Mouse (Mus musculus) lung, postnatal 4 days (tissue): Measurements from ENCODE around the gene Pkig.
"Not testable (repeated sequence)": the region's sequence is repeated elsewhere in the genome, so short reads cannot be mapped to it uniquely, and the experiment has no call there.

Experiments
- DNase-seq, 2 experiments: peaks; one replicate each; pipeline ENCODE4 v3.0.0; 2021

Pkig gene

DNA sequence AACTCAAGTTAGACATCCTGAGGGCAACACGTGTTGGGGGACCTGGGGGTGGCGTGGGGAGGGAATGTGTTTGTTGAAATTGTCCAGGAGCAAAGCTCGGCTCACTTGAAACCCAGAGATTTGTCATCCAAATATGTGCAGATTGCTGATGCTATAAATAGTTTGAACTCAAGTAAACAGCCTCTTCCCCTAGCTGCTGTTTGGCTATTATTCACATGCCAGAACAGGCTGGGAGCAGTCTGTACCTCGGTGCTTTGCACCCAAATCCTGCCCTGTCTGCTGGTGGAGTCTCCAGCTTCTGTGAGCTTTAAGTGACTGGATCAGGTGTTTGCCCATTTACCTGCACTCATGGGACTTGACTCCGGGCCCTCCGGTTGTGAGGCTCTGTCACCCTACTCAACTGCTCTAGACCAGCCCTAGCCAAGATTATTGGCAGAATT, 27.6 kb downstream of the Pkig start:
- DNase-seq = peak; percentile 34 to 73

DNA sequence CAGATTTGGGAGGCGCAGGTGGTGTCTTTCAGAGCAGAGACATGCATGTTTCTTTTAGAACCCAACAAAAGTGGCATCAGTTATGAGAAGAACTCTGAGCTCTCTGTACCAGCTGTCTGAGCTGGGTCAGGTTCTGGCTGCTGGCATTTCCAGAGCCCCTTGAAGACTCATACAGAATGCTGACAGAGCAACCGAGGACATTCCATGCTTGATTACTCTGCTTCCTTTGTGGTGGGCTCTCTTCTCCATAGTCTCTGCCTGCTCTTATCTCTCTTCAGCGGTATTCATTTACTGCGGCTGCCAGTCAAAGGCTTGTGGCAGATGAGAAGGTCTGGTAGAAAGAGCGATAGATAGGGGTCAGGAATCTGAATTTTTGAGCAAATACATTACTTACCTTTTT, 28.0 kb downstream of the Pkig start:
- no peak for DNase-seq

DNA sequence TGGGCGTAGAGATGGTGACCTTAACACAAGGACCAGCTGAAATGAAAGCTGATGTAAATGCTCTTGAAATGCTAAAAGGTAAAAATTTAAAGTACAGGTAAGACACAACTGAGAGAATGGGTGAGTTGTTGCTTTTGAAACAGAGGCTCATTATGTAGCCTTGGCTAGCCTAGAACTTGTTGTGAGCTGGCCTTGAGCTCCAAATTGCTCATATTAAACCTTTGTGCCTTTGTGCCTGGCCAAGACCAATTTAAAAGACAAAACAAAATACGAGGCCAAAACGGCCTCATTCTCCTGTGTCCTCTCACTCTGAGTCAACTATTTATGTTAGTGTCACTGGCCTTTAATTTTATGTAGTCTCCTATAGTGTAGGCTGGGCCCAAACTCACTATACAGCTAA, 28.7 kb downstream of the Pkig start:
- no peak for DNase-seq

DNA sequence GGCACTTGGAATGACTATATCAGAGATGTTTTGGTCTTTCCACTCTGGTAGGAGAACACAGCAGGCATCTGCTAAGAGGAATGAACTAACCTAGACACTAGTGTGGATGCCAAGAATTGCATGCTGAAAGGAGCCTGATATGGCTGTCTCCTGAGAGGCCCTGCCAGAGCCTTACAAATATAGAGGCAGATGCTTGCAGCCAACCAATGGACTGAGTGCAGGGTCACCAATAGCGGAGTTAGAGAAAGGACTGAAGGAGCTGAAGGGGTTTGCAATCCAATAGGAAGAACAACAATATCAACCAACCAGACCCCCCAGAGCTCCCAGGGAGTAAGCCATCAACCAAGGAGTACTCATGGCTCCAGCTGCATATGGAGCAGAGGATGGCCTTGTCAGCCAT, 30.2 kb downstream of the Pkig start:
- not testable (repeated sequence) for DNase-seq

DNA sequence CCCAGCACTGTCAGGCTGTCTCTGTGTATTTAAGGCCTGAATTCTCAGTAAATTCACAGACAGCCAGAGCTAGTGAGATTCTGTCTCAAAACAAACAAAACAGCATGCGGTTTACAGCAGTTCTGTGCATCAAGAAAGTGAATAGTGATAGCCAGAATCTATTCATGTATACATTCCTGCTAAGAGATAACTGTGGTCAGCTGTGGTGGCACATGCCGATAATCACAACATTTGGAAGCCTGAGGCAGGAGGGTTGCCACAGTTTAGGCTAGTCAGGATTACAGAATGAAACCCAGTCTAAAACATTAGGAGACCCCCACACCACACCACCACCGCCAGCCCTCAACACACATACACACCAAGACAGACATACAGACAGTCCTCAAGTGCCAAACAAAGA, 31.6 kb downstream of the Pkig start:
- DNase-seq = no peak

DNA sequence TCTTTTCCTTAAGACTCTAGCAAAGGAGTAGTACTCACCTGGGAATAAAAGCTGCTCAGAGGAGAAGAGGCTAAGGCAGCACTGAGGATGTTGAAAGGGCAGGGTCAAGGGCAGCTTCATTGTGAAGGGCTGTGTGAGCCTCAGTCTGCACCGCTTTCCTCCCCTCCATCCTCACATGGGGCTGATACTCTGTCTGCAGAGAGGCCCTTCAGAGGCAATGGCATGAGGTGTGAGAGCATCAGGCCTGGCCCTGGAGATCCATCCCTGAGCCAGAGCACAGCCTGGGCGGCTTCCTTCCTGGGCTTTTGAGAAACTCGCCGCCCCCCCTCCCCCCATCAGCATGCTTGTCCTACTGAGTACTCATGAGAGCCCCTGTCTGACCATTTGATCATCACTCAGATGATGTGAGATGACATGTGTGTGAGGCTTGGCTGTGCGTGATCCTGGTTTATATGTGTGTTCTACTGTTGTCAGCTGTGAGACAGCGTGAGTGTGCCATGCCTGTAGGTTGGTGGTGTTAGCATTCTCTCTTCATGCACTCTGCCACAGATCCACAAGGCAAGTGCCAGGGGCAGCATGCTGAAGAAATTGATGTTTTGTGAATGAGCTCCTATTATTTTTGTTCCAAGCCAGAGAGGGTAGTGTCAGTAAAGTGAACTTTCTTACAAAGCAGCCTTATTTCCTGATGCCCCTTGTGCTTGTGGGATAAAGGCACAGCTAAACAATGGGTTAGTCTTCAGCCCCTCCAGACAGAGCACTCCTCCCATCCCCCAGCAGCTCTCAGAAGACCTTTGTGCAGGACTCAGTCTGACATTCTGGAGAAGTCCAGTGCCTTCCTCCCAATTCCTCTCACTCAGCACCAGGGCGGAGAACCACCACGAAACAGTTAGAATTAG, 32.5 kb downstream of the Pkig start:
- no peak for DNase-seq

DNA sequence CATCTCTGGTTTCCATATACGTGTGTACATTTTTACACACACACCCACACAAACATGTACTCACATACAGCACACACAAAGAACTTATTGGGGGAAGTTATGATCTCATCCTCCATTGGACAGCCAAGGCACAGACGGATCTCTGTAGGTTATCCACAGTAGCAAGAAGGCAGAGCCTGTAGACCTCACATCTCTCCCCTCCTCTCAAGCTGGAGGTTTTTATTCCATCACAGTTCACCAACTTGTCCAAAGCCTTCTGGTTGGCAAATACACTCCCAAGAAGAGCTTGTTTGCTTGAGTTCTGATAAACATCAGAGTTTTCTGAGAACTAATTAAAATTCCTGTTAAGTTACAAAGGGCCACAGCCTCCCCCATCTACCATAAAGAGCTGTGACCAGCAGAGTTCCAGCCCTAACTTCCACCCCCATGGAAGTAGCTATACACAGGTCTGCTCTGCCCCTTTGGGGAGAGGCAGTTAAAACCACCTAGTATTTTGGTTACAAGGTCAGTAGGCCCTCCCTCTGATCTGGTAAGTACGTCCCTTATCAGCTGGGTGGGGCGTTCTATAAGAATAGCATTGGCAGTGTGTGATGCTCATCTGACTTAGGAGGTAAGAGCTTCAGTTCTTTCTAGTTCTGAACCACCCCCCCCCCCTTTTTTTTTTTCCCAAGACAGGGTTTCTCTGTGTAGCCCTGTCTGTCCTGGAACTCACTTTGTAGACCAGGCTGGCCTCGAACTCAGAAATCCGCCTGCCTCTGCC, 33.8 kb downstream of the Pkig start:
- no peak for DNase-seq

DNA sequence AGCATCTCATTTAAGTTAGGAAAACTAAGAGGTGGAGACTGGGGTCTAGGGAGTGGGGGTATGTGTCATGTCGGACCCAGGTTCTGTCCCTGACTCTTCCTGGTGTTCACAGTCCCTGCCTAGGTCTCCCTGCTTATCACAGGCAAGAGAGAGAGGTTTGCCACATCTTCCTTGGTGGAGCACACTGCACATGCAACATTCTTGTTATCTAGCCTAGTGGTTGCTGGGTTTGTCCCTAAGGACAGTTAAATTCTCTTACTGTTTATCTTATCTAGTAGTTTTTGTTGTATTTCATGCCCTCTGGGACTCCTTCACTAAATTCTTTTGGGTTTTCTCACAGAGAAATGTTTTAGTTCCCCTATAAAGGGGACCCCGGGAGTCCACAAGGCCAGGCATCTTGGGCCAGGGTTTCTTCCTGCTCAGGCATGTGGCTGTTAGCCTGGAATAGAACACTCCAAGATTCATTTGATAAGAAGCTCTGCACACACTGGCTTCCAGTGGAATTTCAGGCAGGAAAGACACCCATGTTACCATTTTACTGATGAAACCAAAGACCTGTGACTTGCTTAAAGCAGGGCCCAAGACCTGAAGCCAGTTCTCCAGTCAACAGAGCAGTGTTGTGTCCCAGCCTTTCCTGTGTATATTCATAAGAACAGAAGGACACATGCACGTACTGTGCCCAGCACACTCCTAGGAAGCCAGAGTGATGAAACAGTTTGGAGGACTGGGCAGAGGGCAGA, 34.9 kb downstream of the Pkig start:
- no peak for DNase-seq

DNA sequence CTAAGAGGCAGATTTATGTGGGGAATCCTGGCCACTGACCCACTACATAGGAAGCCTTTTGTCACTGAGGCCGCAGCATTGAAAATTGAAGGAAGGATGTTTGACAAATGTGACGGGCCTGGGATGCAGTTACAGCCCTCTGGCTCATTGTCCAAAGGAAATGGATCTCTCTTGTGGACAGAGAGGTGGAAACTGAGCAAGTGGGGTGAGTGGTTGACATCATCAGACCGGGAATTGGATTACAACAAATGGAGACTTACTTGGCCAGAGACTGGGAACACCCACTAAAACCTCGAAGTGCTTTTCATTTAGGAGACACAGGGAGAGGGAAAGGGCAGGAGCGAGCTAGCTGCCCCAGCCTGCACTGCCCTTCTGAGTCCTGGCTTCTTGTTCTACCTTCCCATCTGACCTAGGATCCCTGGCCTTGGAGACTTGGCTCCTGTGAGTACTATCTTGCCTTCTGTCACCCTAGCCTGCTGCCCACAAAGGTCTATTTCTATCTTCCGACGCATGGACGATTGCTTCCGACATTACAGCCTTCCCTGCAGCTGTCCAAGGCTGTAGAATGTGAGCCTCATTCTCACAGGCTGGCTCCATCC, 35.6 kb downstream of the Pkig start:
- peak in 1 of 2 experiments; percentile 35 for DNase-seq

DNA sequence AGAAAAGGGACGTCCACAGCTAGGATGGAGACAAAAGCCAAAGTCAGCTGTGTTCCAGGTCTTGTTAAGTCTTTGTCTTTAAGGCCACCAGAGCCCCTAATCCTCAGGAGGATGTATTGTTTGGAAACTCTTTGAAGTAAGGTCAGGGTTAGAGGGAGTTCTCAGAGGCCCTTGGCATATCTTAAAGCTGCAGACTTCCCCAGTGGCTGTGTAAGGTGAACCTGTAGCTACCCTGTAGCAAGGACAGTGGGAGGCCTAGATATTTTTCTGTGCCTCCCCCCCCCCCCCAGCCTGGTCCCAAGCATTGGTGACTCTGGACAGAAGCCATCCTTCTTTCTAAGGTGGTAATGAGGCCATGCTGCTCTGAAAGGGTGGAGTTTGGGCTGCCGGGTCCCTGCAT, 38.6 kb downstream of the Pkig start:
- no peak for DNase-seq

DNA sequence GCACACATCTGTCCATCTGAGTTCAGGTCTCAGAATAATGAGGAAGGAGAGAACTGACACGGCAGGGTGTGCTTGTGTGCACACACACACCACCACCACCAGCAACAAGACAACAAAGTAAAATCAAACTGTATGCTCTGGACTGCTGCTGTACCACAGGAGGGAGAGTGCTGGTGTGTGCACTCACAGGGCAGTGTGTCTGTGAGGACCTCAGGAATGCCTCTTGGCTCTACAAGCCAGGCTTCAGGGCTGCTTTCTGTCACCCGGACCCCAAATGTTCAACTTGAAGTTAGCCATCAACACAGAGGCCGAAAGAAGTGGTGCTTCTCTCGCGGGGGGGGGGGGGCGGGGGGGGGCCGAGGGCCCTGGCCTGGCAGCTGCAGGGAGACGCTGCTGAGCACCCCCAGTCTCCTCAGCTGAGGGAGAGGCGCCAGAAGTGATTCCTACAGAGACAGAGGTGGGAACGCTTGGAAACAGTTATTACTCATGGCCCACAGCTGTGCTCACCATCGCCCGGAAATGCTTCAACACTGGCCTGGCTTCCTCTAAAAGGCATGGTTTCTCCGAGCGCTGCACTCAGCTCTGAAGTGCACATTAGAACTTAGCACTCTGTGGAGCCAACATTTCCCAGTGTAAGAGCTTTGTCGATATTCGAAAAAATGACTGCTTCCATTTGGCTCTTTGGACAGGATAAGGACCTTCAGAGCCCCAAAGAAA, 39.7 kb downstream of the Pkig start:
- DNase-seq = peak; percentile 37 to 58

DNA sequence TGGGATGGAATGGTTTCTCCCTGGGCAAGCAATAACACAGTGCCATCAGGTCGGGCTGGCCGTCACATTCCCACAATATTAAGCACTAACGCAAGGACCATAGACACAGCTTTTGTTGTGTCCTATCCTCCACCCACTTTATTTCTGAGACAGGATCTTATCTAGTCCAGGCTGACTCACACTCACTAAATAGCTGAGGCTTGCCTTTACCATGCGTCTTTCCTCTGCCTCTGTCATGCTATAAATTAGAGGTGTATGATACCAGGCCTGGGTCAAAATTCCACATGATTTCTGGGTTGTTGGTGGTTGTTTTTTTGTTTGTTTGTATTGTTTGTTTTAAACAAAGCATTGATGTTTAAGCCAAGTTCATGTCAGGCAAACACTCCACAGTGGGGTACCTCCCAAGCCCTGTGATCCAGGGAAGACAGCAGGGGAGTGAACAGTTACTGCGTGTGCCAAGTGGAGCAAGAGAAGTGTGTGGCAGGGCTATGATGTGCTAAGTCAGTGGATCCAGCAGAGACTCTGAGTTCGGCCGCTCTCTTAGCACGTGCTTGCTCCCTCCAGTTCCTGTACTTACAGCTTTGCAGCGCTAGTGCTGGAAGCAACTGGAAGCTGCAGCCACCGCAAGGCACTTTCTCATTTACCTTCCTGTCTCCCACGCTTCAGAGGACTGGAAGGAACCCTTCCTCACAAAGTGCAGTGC, 41.0 kb downstream of the Pkig start:
- no peak for DNase-seq

DNA sequence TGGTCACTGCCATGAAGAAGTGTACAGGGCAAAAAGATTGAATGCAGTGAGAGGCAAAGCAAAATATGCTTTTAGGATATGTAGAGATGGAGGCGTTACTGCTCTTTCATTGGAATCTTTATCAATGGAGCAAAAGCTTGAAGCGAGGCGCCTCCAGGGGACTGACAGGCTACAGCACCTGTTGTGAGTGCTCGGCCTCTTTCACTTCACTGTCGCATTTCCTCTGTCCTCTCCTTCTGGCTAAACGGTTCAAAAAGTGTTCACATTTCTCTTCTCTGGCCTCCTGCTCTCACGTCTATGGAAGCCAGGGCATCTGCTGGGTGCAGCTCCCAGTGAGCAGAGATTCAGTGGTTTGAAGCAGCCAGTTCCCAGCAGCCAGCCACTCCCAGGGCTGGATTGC, 44.2 kb downstream of the Pkig start:
- DNase-seq = no peak

DNA sequence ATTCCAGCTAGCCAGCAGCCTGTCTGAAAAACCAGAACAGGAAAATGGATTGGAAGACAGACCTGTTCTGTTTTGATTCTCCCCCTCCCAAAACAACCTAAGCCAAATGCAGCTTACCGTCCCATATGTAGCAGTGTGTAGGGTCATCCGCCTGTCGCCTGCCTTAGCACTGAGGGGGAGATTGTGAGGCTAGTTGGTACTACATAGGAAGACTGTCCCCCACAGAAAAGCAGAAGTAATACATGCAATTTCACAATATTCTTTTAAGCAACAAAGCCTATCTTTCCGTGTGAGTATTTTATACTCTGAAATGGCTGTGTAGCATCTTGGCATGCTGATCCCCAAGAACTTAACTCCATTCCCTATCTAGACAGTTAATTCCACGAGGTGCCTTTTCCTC, 44.7 kb downstream of the Pkig start:
- DNase-seq = no peak

DNA sequence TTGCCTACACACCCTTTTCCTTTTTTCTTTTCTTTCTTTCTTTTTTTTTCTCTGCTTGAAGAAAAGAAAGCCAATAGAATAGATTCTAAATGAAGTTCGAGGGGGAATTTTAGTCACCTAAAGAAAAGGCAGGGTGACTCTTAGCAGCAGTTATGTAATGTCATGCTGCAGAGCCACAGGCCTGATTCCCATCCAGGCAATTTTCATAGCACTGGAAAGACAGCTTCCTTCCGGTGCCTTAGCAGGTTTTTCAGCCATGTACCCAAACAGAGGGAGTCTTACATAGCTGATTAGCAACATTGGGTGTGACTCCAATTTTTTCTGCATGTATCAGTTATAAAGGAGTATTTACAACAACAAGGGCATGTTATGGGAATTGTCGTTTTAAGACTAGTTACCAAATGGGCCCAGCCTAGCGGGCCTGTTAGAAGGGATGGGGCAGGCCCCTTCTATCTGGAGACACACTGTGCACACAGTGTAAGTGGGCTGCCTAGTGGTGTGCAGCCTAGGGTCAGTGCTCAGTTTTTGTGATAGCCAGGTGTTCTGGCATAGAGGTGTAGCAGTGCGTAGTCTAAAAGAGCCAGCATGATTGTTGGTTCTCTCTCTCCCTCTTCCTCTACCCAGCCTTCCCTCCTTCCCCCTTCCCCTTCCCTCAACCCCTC, 45.5 kb downstream of the Pkig start:
- DNase-seq = no peak

DNA sequence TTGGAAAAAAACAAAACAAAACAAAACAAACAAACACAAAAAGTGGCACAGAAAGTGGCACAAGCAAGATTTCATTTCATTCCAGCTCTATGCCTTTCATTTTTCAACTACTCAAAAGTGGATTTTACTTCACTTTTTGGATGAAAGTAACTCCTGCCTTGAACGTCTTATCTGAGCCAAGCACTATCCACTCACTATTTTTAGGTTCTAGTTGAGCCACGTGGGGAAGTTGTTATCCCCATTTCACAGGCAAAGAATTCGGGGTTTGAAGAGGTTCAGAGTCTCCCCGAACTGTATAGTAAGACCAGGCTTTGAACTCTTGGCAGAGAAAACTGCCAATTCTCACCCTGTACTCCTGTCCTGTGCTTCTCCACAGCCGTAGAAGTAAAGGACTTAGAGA, 50.1 kb downstream of the Pkig start:
- no peak for DNase-seq

DNA sequence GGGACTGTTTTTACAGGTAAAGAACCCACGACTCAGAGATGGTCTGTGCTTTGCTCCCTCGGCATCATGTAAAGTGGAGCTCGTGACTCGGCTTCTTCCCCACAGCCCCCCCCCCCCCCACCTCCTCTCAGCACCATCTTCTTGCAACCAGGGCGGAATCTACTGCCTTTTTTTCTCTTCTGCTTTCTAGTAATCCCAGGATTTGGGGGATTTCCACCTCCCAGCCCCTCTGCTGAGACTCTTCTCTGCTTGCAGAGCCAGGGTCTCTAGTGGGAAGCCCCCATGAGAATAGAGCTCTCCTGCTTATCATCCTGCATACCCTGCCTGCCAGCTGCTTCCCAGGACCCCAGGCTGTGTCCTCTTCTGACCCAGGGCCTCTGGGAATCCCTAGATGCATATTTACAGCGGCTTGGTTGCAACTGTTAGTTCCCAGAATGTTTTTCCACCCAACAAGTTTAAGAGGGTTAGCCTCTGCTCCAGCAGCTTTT, 50.6 kb downstream of the Pkig start:
- no peak for DNase-seq

DNA sequence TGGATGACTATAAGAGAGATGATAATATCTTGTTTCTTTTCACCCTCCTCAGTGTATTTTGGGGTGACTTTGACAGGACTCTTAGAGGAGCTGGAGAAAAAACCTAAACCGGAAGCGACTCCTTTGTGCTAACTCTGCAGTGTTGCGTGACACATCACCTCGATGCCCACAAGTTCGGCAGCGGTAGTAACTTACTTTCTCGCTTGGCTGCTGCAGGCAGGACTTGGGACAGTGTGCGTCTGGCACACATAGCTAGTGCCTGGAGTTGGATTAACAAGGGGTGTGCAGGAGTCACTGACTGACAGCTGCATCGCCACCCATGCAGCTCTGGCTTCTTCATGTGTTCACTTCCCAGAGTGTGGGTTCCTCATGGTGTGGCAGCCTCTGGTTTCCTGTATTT, 51.8 kb downstream of the Pkig start:
- no peak for DNase-seq

DNA sequence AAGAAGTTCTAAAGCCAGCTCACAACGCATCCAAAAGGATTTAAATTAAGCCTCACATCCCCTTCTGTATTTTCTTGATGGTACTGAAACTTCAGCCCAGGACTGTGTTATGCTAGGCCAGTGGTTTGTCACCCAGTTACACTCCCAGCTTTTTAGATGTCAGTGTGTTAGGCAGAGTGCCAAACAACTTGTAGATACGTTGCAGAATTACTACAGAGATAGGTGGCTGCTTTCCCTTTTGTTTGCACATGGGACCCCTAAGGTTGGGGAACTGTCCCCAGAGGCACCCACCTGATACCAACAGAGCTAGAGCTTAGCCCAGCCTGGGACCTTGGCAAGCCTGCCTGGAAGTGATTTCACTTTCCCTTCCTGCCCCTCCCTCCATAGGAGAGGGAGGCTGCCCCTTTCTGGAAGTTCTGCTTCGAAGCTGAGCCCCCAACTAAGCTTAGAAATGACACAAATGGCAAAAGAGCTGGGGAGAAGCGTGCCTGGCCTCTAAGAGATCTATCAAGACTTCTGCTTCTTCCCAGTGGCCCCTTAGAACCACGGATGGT, 52.5 kb downstream of the Pkig start:
- peak; percentile 53 to 59 for DNase-seq

DNA sequence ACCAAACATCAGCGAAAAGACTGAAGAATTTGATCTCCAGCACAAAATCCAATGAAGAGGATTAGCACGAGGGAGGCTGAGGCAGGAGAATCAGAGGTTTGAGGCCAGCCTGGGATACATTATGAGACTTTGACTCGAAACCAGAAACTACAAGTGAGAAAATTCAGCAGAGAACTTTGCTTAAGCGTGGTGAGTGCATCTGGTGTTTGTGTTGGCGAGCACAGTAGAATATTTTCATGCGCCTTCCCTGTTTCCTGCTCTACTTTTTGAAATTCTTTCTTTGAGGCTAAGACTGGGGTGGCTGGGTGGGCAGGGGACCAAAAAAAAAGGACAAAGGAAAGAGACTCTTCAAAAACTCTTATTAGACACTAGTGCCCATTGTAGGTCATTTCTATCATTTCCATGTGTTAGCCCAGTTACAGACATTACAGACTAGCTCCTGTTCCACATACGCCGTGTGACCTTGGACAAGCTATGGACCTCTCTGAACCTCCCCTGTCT, 53.2 kb downstream of the Pkig start:
- no peak for DNase-seq
